Mouse (Mus musculus) lung, embryonic 14.5 days (tissue): ENCODE results near the gene Prkca. TPM values are rescaled to one million over a fixed set of nuclear protein-coding genes. Genes with fewer than 3 reads are reported as not detected.

Source experiments
- ATAC-seq: fragments of 200-750 bp; cut with Nextera tagmentation; 2 replicates; pipeline ENCODE4 v1.8.0; 2017; ENCODE audit warnings: mild to moderate bottlenecking, moderate TSS enrichment, moderate library complexity; ENCODE audit not compliant: insufficient read depth
- DNase-seq: peaks from one replicate; pipeline ENCODE4 v3.0.0-alpha.2; 2015
- H3K27ac ChIP-seq: fragments of 300-500 bp; sonication (generic); 2 replicates; pipeline ENCODE4 v1.5.1; 2014; ENCODE audit warnings: low read depth, mild to moderate bottlenecking, moderate library complexity
- H3K27me3 ChIP-seq: fragments of 300-500 bp; sonication (generic); 2 replicates; pipeline ENCODE4 v1.6.1; 2014; ENCODE audit warnings: low read length, control low read depth; ENCODE audit not compliant: insufficient read depth
- H3K36me3 ChIP-seq: fragments of 300-500 bp; sonication (generic); 2 replicates; pipeline ENCODE4 v1.6.1; 2014; ENCODE audit warnings: control low read depth; ENCODE audit not compliant: insufficient read depth
- H3K4me1 ChIP-seq: fragments of 300-500 bp; sonication (generic); 2 replicates; pipeline ENCODE4 v1.6.1; 2014; ENCODE audit warnings: antibody characterized with exemption, control low read depth; ENCODE audit not compliant: insufficient read depth
- H3K4me2 ChIP-seq: fragments of 300-500 bp; sonication (generic); 2 replicates; pipeline ENCODE4 v1.6.1; 2014; ENCODE audit warnings: mild to moderate bottlenecking
- H3K4me3 ChIP-seq: fragments of 300-500 bp; sonication (generic); 2 replicates; pipeline ENCODE4 v1.5.1; 2014; ENCODE audit warnings: low read depth, low read length
- H3K9ac ChIP-seq: fragments of 300-500 bp; sonication (generic); 2 replicates; pipeline ENCODE4 v1.6.1; 2014
- H3K9me3 ChIP-seq: fragments of 300-500 bp; sonication (generic); 2 replicates; pipeline ENCODE4 v1.6.1; 2016; ENCODE audit warnings: low read depth, low read length, control low read depth
- CTCF ChIP-seq: IDR thresholded peaks from 2 replicates; pipeline ENCODE4 v1.5.1; 2016; ENCODE audit warnings: antibody characterized with exemption, low read depth
- WGBS: fragments of 180-500 bp; shearing (Covaris S2); extraction: QIAGEN DNeasy Blood & Tissue Kit; methylation state at CpG from one replicate; pipeline ENCODE4 v1.1.7; 2014; 5-methylcytosine and 5-hydroxymethylcytosine counted together
- polyA plus RNA-seq: library from polyadenylated mRNA; unstranded; fragments of >200 nt; fragmentation: Nextera tagmentation; extraction: Ambion mirVana; gene quantifications from 2 replicates; pipeline ENCODE4 v1.2.1, GENCODE M21; 2014

The Prkca gene
- 11.8 and 12.7 TPM in 2 replicates for polyA plus RNA-seq

DNA sequence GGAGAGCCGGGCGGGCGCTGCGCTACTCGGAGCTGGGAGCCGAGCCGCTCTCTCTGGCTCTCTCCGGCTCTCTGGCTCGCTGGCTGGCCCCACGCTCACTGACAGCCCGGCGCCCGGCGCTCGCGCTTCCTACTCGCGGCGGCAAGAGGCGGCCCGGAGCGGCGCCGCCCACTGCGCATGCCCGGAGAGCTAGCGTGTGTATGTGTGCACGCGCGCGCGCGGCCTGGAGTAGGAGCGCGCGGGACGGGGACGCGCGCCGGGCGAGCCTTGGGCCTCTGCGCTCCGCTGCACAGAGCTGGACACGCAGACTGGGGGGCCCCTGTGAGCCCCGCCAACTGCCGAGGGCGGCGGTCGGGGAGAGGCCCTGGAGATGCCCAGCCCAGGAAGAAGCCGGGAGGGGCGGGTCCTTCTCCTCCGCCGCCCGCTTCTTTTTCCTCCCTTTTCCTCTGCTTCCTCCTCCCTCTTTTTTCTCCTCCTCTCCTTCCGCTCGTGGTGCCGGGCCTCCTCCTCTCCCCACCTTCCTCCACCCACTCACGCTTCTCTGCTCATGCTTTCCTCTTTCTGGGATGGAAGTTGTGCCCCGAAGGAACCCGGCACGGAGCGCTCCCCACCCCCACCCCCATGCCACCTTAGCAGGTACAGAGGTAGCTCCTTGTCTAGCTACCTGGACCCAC is at the start of gene Prkca:
TSS of gene Prkca (minus strand) at position 140 of the 674 bp plus-strand sequence.
- peak within 1 kb of the TSS; percentile 79 for H3K27ac ChIP-seq
- no peaks in the 10 kb centered on the region for H3K27me3 ChIP-seq
- peaks cover 4% of the 10 kb centered on the region; the same call in 1 of the 2 replicates for H3K4me1 ChIP-seq
- H3K4me2 ChIP-seq = peak within 1 kb of the TSS; percentile 90
- no peak for TF ChIP-seq CTCF
- under 1% methylated on average over 63 of the region's 63 CpGs for WGBS
- H3K9me3 ChIP-seq = no peaks in the 10 kb centered on the region
- H3K4me3 ChIP-seq = peak within 1 kb of the TSS; percentile 59
- H3K9ac ChIP-seq = peak within 1 kb of the TSS; percentile 64
- DNase-seq = peak; percentile 98
- no peaks in the 10 kb centered on the region for H3K36me3 ChIP-seq
- ATAC-seq = peak; percentile 96

DNA sequence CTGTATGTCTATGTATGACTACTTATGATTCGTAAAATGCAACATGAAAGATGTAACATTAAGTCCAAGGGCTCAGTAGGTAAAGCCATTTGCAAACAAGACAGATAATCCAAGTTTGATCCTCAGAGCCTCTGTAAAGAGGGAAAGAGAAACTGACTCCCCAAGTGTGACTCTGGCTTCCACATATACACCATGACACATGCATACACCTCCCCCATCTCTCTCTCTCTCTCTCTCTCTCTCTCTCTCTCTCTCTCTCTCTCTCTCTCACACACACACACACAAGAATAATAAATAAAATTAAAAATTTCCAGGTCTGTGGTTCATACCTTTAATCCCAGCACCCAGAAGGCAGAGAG is 41.9 kb upstream of the Prkca start:
- Histone ChIP-seq H3K27me3 (no peaks in the 10 kb centered on the region), H3K4me1 (no peaks in the 10 kb centered on the region), H3K9me3 (no peaks in the 10 kb centered on the region), H3K36me3 (no peaks in the 10 kb centered on the region), H3K4me2 (no peak overlapping the region), H3K4me3 (no peak overlapping the region), H3K27ac (no peak overlapping the region), H3K9ac (no peak overlapping the region)
- TF ChIP-seq CTCF = no peak
- DNase-seq (no peak), ATAC-seq (no peak)
- 91% methylated on average over 1 of the region's 1 CpGs for WGBS

DNA sequence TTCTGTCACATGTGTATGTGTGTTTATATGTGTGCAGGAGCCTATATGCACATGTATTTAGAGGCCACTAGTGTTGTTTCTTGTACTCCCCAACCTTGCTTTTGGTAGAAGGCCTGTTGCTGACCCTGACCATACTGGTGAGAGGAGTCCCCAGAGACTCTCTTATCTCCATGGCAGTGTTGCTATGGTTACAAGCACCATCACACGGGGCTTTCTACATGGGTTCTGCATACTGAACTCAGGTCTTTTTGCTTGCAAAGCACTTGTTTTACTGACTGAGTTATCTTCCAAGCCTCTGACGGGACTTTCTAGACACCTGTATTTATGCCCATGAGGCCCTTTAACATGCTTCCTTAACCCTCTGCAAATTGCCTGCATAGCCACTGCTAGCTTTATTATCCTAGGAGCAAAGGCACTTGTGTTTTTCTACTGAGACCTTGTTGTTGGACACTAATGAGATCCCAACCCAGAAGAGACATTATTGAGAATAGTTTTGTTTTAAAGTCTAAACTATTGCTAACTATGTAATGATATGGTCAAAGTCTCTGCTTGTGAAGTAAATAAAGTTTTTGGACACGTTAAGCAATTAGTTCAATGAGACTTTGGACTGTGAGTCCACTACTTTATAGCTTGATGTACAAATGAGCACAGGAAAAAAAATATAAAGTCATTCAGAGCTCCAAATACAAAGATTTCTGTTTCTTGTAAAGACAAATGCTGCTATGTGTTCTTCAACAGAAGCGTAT is 41.4 kb upstream of the Prkca start:
- Histone ChIP-seq H3K36me3 (no peaks in the 10 kb centered on the region), H3K4me3 (no peak overlapping the region), H3K9ac (no peak overlapping the region), H3K27me3 (no peaks in the 10 kb centered on the region), H3K9me3 (no peaks in the 10 kb centered on the region), H3K4me1 (no peaks in the 10 kb centered on the region), H3K27ac (no peak overlapping the region), H3K4me2 (no peak overlapping the region)
- no peak for ATAC-seq
- DNase-seq = no peak
- no peak for TF ChIP-seq CTCF
- WGBS = 51% methylated on average over 4 of the region's 4 CpGs

DNA sequence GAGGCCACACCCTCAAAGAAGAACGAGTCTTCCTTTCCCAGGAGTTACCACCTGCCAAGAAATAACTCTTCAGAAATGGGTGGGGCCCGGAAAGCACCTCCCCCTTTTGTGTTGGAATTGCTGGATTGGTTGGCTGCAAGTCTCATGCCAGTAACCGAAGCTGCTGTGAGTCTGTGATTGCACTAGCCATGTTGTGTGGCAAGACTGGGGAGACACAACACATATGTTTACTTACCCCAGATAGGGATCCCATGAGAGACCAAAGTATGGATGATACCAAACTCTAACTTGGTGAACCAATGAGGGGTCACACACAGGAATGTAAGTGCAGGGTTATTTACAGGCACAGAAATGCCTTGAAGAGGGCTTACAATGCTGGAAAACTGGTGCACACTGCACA is 38.9 kb upstream of the Prkca start:
- Histone ChIP-seq H3K4me1 (no peaks in the 10 kb centered on the region), H3K9me3 (no peaks in the 10 kb centered on the region), H3K4me3 (no peak overlapping the region), H3K27me3 (no peaks in the 10 kb centered on the region), H3K27ac (no peak overlapping the region), H3K36me3 (no peaks in the 10 kb centered on the region), H3K4me2 (no peak overlapping the region), H3K9ac (no peak overlapping the region)
- TF ChIP-seq CTCF = no peak
- ATAC-seq = no peak
- WGBS = 66% methylated on average over 3 of the region's 3 CpGs
- DNase-seq = no peak

DNA sequence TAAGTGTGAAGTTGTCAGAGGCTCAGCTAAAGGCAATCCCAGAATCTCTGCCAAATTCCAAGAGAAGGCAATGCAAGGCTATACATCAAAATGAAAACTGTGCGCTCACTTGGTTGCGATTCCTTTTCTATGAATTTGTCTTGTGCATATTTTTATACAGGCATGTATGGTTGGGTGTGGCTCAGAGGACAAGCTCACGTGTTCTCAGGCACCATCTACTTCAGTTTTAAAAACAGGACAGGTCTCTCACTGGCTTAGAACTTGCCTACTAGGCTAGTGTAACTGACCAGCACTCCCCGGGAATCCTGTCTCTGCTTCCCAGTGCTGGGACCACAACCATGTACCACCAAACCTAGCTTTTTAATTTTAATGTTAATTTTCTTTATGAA is 34.6 kb upstream of the Prkca start:
- Histone ChIP-seq H3K4me1 (no peaks in the 10 kb centered on the region), H3K36me3 (no peaks in the 10 kb centered on the region)

DNA sequence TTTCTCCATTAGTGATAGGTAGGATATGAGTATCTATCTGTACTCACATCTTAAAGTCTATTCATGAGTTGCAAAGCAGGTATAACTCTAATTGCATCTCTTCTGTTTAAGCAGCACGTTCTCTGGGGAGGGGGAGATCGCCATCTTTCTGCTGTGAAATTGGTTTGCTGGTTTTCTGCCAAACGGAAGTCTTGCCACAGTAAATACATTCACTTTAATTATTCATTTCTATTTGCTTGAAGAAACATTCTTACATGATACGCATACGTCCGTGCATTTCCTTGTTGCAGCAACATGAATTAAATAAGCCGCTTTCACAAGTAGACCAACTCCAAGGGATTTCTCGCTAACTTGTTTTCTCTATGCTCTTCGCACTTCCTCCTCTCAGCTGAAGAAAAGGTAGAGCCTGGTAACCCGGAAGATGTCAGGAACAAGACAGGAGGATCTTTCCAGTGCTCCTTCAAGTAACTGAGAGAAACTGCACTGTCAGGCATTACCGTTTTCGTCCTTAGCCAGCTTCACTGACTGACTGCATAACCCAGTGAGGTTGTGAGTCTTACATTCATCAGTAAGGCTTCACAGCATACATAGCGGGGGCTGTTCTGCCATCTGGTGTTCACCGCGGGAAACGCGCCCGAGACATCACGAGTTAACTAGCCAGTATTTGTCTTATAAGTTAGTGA is 34.1 kb upstream of the Prkca start:
- no peaks in the 10 kb centered on the region for H3K27me3 ChIP-seq
- WGBS = 34% methylated on average over 19 of the region's 19 CpGs
- H3K4me3 ChIP-seq = no peak overlapping the region
- peak; percentile 95 for TF ChIP-seq CTCF
- H3K4me1 ChIP-seq = no peaks in the 10 kb centered on the region
- 0 out of 2 replicates have a peak overlapping the region, but pooled peaks have one; percentile 21 for H3K4me2 ChIP-seq
- H3K36me3 ChIP-seq = no peaks in the 10 kb centered on the region
- no peaks in the 10 kb centered on the region for H3K9me3 ChIP-seq
- ATAC-seq = peak; percentile 89; the same call in 1 of the 2 replicates
- no peak overlapping the region for H3K9ac ChIP-seq
- peak; percentile 96 for DNase-seq
- no peak overlapping the region for H3K27ac ChIP-seq

More for the DNA sequence above, 34.6 kb upstream of the Prkca start:
- TF ChIP-seq CTCF = no peak
- DNase-seq (no peak), ATAC-seq (no peak)
- Histone ChIP-seq H3K4me2 (no peak overlapping the region), H3K27ac (no peak overlapping the region), H3K4me3 (no peak overlapping the region), H3K27me3 (no peaks in the 10 kb centered on the region), H3K9ac (no peak overlapping the region), H3K9me3 (no peaks in the 10 kb centered on the region)
- WGBS = 57% methylated on average over 4 of the region's 4 CpGs

DNA sequence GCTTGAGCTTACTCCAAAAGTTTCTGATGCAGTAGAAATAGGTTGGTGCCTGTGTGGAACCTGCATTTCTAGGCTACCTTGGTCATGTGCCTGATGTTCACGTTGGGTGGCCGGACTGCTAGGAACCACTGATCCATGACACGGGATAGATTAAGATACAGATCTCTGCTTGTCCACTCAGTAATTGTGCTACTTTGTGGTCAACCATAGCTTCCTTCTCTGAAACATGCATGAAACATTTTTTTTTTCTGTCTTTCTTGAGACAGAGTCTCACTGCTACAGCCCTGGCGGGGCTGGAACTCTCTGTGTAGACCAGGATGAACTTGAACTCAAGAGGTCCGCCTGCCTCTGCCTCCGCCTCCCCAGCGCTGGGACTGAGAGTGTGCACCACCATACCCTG is 33.1 kb upstream of the Prkca start:
- Histone ChIP-seq H3K36me3 (no peaks in the 10 kb centered on the region), H3K4me3 (no peak overlapping the region), H3K9ac (no peak overlapping the region), H3K4me1 (no peaks in the 10 kb centered on the region), H3K4me2 (no peak overlapping the region), H3K27ac (no peak overlapping the region), H3K9me3 (no peaks in the 10 kb centered on the region), H3K27me3 (no peaks in the 10 kb centered on the region)
- ATAC-seq (no peak), DNase-seq (no peak)
- 90% methylated on average over 7 of the region's 7 CpGs for WGBS
- TF ChIP-seq CTCF = no peak
